Mouse (Mus musculus) cerebellum, postnatal 4 days (tissue): ENCODE measurements at regions not wholly inside any gene's neighbourhood (a gene's known extent, or its start where the extent isn't known, plus 50 kb on each side); places are given as distances from the start of the nearest gene placed in this dataset.

ENCODE experiments used
- DNase-seq, 2 experiments: peaks; one replicate each; pipeline ENCODE4 v3.0.0; 2022; ENCODE audit warnings: low spot score in 2 of 2, mixed read lengths in 1 of 2

DNA sequence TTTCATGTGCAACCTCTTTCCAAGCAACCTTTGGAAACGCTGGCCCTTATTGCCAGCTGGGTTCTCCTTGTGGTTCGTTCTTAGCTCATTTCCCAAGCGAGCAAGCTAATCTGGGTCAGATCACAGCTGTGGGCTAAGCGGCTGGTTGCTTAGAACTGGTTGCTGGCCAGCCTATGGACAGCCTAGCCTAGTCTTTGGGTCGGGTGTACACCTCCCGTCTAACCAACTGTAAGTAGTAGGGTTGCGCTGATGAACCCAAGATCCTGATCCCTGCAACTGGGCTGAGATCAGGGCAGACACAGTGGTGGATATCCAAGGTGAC lies 236.5 kb downstream of the Mtx2 start:
- DNase-seq: no peak

GRCm38 (mm10) chr2:75064406-75065115 lies 239.0 kb downstream of the Mtx2 start:
- no peak for DNase-seq

GRCm38 (mm10) chr2:75065304-75065703 lies 239.7 kb downstream of the Mtx2 start:
- DNase-seq: no peak

DNA sequence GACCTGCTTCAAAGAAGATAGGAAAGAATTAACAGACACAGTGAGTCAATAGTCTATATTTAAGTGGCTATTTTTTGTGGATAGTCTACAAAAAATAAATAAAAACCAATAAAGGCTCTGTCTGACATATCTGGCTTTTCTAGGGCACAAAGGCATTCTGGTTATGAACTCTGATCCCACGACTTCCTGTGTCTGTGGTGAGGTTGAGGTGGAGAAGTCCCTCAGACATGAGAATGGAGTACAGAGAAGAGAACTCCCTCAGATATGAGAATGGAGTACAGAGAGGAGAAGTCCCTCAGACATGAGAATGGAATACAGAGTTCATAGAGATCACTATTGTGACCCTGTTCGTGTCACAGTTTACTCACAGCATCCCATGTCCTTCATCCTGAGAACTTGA lies 243.7 kb downstream of the Mtx2 start:
- no peak for DNase-seq

DNA sequence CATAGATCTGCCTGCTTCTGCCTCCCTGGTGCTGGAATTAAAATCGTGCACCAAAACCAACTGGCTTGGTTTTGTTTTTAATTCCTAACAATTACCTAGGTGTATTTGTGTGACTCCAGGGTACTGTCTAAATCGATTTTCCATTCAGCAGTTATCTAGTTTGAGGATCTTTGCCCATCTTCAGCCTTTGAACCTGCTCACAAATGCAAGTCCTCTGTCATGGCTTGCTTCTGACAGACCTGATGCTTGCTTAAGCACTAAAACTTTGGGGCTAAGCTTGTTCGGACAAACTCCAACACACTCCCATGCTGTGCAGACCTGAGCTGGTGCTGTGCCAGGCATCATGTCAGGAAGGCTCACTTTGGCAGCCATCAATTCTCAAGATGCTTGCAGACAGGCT lies 246.4 kb downstream of the Mtx2 start:
- no peak for DNase-seq

- DNase-seq: no peak
These were observed 246.9 kb downstream of the Mtx2 start for GRCm38 (mm10) chr2:75072471-75072870.

DNA sequence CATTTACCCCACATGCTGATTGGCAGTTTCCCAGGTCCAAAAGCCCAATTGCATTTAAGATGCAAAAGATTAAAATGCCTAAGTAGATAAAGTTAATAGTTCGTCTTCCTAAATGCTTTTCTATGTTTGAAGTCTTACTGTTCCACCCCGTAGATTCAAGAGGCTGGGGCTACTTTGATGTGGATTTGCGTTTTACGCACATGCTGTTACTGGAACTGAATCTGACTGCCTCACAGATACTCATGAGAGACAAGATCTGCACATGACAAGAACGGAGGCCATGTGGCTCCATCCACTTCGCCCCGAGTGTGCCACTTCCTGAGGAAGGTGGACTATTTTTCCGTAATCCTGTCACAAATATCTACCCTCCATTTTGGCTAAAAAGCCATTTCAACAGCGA lies 247.6 kb downstream of the Mtx2 start:
- DNase-seq: no peak

DNA sequence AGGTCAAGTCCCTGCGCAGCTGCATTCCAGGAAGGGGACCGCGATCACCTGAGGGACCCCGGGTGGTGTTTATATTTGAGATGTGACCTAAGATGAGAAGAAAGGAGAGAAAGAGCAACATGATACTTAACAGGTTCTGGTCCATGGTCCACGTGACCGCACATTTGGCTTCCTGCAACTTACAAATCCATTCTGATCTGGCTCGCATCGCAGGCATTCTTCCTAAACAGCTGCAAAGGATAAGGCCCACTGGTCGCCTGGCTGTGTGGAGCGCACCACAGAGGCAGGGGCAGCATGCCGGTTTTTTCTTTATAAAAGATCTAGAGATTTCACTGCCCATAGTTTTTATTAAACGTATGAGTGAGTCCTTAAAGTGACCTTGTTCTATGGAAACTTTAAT lies 261.6 kb downstream of the Mtx2 start:
- DNase-seq: no peak

- no peak for DNase-seq
These were observed 263.6 kb downstream of the Mtx2 start for GRCm38 (mm10) chr2:75089186-75089585.

- DNase-seq: no peak
These were observed 264.0 kb downstream of the Mtx2 start for GRCm38 (mm10) chr2:75089616-75090015.

- no peak for DNase-seq
These were observed 264.8 kb downstream of the Mtx2 start for GRCm38 (mm10) chr2:75090439-75090838.

DNA sequence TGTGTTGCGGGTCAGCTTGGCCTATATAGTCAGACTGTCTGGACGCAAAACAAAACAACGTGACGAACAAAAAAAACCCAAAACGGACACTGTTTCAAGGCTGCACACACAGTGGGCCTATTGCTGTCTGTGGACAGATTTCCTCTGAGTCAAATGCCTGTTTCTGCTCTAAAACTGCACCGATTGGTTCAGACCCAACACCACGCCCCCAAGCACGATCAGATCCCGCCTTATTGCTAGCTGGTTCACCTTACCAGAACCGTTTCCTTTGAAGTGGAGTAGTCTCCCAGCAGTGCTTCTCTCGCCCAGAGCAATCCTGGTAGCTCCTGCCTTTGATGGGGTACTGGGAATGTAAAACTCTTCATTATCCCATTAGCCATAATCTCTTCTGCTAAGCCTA lies 275.9 kb downstream of the Mtx2 start:
- no peak for DNase-seq

DNA sequence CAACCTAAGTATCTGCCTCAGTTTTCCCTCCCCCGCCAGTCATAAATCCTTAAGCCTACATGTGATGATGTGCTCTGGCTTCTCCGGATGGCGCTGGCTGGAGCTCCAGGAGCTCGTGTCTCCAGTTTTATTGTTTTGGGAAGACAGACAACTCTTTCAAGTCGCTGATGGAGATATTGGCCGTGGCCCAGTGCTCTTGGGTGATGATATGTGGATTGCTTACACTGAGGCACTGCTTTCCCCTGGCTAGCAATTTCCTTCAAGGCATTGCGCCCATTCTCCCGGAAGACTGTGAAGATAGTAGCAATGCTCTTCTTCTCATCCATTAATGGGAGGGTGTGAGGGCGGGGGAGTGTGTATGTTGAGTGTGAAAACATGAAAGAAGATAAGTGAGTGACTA lies 287.1 kb downstream of the Mtx2 start:
- no peak for DNase-seq

GRCm38 (mm10) chr2:75114375-75114774 lies 288.8 kb downstream of the Mtx2 start:
- DNase-seq: no peak

DNA sequence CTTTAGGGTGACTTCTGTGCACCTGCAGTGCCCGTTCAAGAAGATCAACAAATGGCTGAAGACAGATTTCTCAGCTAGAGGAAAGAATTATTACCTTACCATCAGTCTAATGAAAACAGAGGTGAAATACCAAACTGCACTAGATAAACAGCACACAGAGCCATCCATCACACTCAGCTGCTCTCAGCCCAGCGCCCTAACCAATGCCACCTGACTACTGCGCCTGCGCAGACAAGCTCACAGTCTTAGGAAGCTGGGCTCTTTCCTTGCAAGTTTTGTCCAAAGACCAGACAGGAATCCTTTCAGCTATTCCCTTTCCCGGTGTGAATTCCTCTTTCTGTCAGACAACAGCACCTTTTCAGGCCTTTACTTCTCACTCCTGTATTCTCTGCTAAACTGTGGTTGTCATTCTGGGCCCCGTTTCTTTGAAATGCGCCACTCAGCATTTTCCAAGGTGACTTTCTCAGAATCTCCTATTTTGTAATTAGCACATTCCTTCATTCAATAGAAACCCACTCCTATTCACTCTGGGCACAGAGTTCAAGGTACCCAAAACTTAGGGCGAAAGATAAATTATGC lies 292.8 kb downstream of the Mtx2 start:
- DNase-seq: no peak

- no peak for DNase-seq
These were observed 294.0 kb downstream of the Mtx2 start for GRCm38 (mm10) chr2:75119599-75119998.

- no peak for DNase-seq
These were observed 307.9 kb downstream of the Mtx2 start for GRCm38 (mm10) chr2:75133298-75134080.

- no peak for DNase-seq
These were observed 311.0 kb downstream of the Mtx2 start for GRCm38 (mm10) chr2:75136618-75137017.

DNA sequence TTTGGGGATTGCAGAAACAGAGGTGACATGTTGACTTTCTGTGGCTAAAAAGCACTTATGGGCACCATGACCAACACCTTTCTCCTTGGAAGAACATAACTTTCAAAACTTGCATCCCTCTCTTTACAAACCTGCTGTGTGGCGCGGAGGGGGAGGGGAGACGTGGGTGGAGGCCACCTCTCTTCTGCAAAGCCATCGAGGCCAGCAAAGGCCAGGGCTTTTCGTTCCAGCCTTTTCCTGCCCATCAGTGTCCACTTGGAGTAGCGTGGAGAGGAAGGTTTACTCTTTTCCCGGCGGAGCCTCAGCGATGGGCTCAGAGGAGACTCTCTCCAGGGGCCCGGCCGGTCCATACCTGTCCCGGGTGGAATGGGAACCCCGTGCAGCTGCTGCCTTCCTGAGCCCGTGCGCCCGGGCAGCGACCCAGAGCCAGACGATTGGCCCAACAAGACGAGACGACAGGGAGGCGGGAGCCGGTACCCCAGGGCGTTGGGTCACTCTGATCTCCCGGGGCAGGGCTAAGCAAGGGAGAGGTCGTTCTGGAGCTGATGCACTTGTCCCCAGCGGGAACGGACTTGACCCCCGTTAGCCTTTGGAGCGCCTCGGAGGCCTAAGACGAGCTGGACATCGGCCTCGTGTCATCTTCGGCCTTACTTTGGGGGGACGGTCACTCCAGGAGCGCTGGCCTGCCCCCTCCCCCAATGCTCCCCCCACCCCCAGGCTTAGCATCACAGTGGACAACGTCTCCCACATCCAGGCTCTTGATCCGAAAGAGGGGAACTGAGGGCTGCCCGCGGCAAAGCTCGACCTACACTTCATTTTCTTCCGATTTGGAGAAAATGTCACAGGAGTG lies 311.8 kb downstream of the Mtx2 start:
- DNase-seq: peak in 1 of 2 experiments; percentile 16

- peak; percentile 72 to 75 for DNase-seq
These were observed 312.6 kb downstream of the Mtx2 start for GRCm38 (mm10) chr2:75137983-75138745.

DNA sequence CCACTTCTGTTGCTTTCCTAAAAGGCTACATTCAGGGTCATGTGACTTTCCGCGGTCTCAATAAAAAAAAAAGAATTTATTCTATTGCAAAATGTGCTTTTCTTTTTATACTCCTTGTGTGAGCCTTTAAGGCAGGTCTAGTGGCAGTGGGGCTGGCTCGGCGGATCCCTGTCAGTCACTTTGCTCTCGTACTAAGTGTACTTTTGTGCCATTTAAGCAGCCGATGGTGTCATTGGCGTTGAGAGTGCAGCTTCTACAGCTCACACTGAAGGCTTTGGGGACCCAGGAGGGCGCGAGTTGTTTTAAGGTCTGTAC lies 313.1 kb downstream of the Mtx2 start:
- no peak for DNase-seq

GRCm38 (mm10) chr2:75139544-75139943 lies 313.9 kb downstream of the Mtx2 start:
- DNase-seq: no peak
